Mouse (Mus musculus) lung, postnatal 0 days (tissue): ENCODE results near the gene Lzts2.

Experiments
- CTCF ChIP-seq: IDR thresholded peaks from 2 replicates; pipeline ENCODE4 v1.5.1; 2016; ENCODE audit warnings: antibody characterized with exemption, mild to moderate bottlenecking
- EP300 ChIP-seq: IDR thresholded peaks from 2 replicates; pipeline ENCODE4 v1.6.1; 2016; ENCODE audit warnings: antibody characterized with exemption, mild to moderate bottlenecking, control low read depth

- TF ChIP-seq EP300 (no peak), CTCF (no peak)
These were observed 26.0 kb downstream of the Lzts2 start for GRCm38 (mm10) chr19:45040214-45040613.
